Mouse (Mus musculus) common myeloid progenitor, adult 5-6 weeks (primary cell): ENCODE measurements around the gene Med12l. TPM values are rescaled to one million over a fixed set of nuclear protein-coding genes. Genes with fewer than 3 reads are reported as not detected.

Source experiments
- ATAC-seq: replicated peaks from 2 replicates; pipeline ENCODE4 v1.8.0; 2016; ENCODE audit warnings: low read depth, mild to moderate bottlenecking, moderate TSS enrichment, inconsistent platforms; ENCODE audit not compliant: poor library complexity, severe bottlenecking
- total RNA-seq: library from RNA; stranded (forward); fragments of 200-1000, 187-1606 nt; gene quantifications from 2 replicates; pipeline ENCODE4 v1.2.3, GENCODE M21; 2017

The Med12l gene
- total RNA-seq, 1 experiment from 2014 or later, result 12.6 TPM

DNA sequence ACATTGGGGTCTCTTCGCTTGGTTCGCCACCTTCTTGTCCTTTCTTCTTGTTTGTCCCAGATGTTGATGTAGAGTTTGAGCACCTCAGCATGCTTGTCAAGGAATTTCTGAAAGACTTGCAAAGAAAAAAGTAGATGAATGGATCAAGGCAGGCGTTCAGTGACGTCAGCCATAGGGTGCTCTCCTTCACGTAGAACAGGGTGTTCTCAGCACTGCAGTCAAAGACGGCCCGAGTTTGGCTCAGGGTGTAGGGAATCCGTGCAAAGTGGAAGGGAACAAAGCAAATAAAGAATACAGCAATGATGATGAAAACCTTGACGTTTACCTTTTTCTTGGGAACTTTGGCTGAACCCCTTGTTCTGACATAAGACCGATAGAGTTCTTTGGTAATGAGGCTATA, 211.6 kb downstream of the Med12l start:
- ATAC-seq, result no peak

GRCm38 (mm10) chr3:59219326-59219725, 213.7 kb downstream of the Med12l start:
- no peak for ATAC-seq

DNA sequence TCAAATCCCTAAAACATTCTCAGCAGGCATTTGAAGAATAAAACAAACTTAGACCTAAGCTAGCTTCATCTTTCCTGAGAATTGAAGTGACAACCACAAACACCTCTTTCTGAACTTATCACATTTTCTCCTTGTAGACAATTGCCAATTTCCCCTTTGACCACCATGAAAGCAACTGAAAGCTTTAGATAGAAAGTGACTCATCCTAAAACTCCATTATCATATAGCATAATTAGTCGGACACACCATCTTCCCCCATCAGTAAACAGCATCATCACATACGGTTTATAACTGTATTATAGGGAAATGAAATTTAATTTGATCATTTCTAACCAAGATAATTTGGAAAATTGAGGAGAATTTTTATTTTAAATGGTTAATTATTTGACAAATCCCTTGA, 216.7 kb downstream of the Med12l start:
- ATAC-seq, result no peak

GRCm38 (mm10) chr3:59225411-59225810, 219.8 kb downstream of the Med12l start:
- 0 out of 2 replicates have a peak, but pooled peaks have one; percentile 17 for ATAC-seq

DNA sequence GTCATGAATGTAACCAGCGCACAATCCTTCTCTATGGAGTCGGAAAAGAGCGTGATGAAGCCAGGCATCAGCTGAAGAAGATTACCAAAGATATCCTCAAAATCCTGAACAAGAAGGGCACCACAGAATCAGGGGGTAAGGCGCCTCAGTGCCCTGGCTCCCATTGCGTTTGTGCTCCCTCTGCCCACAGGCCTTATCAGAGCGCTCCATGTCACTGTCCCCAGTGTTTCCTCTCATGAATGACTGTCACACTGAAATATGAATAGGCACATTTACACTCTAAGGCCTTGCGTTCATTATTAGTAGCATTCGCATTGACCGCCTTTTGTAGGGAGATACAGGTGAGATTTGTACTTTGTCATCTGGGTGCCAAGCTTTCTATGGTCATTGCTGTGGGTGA, 222.1 kb downstream of the Med12l start:
- peak; percentile 73 for ATAC-seq

- peak; percentile 74 for ATAC-seq
Observed at GRCm38 (mm10) chr3:59228730-59229551, 223.3 kb downstream of the Med12l start.

GRCm38 (mm10) chr3:59230912-59231311, 225.3 kb downstream of the Med12l start:
- no peak for ATAC-seq

- peak; percentile 96 for ATAC-seq
Observed at GRCm38 (mm10) chr3:59234878-59235277, 229.3 kb downstream of the Med12l start.

DNA sequence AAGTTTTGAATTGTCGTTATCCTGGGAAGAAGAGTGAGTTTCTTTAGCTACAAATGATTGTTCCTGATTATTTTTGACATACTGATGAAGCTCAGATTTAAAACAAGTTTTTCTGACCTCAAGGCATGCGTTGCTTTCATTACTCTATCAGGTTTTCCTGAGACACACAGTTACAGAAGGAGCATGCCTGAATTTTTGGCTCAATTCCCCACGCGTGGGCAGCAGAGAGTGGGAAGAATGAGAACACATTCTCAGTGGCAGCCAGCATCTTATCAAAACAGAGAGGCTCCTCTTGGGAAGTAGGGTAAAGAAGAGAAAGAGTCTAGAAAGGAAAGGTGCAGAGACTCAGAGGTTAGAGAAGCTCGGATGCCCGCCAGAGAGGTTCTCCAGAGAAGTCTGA, 237.8 kb downstream of the Med12l start:
- ATAC-seq, result no peak

- ATAC-seq, result no peak
Observed at GRCm38 (mm10) chr3:59248031-59248430, 242.4 kb downstream of the Med12l start.

GRCm38 (mm10) chr3:59250454-59250853, 244.8 kb downstream of the Med12l start:
- ATAC-seq, result no peak

GRCm38 (mm10) chr3:59257740-59258664, 252.4 kb downstream of the Med12l start:
- ATAC-seq, result no peak

GRCm38 (mm10) chr3:59260745-59261144, 255.1 kb downstream of the Med12l start:
- ATAC-seq, result peak; percentile 89

DNA sequence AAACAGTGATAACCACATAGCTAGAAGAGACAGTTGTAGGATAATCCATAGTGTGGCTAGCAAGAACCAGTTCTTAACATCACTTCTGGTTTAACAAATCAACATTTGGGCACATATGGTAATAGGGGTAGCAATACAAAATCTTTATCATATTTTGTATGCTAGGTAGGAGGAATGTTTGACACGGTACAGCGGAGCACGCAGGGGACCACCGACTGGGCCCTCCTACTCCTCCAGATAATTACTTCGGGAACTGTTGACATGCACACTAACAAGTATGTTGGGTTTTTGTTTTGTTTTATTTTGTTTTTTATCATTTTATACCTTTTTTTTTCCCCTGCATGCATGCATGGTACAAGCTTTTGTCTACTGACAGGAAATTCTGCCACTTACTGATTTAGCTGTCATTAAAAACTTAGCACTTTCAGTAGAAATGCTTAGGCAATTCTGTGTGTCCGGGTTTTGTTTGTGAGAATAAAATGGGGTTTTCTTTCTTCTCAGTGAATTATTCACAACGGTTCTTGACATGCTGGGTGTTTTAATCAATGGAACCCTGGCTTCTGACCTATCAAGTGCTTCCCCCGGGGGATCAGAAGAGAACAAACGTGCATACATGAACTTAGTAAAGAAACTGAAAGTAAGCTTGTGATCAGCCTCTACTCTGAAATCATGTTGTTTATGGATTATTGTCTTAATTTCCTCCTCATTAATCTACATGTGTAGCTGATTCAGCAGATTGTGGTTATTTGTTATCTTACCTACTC, 256.3 kb downstream of the Med12l start:
- no peak for ATAC-seq

DNA sequence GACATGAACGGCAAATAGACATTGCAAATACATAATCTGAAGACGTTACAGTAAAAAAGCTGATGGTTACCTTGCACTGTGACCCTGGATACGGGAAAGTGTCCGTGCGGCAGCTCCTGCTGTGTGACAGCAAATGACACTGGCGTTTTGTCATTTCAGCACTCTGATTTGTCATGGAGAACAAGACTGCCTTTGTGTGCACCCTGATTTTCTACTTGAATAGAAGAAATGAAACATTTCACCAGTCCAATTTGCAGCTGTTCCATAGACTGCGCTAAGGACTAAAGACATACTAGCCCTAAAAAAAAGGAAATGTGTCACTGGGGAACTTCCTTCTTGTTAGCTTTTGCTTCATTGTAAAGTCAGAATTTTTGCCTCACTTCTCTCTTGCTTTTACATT, 257.1 kb downstream of the Med12l start, which contains the start of gene P2ry12:
Gene P2ry12, minus strand, starts transcription at position 168 of the 400 bp plus-strand sequence.
- peak; percentile 24; the same call in 1 of the 2 replicates for ATAC-seq

- no peak for ATAC-seq
Observed at GRCm38 (mm10) chr3:59263417-59263816, 257.8 kb downstream of the Med12l start.

- ATAC-seq, result no peak
Observed at GRCm38 (mm10) chr3:59263988-59264387, 258.4 kb downstream of the Med12l start.

DNA sequence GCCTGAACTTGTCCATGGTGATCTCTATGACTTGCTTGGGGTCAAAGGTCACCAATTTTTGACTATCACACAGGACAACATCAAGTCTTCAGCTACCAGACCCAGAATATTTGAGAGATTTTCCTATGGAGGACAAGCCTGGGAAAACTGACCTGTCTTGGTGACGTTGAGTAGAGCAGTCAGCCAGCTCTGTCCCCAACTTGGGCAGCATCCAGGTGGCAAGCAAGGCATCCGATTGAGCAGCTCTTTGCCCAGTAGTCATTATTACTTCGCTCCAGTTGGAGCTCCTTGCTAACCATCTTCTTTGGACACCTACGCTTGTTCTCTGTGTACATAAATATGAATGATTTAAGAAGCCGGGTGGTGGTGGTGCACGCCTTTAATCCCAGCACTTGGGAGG, 265.2 kb downstream of the Med12l start:
- no peak for ATAC-seq

DNA sequence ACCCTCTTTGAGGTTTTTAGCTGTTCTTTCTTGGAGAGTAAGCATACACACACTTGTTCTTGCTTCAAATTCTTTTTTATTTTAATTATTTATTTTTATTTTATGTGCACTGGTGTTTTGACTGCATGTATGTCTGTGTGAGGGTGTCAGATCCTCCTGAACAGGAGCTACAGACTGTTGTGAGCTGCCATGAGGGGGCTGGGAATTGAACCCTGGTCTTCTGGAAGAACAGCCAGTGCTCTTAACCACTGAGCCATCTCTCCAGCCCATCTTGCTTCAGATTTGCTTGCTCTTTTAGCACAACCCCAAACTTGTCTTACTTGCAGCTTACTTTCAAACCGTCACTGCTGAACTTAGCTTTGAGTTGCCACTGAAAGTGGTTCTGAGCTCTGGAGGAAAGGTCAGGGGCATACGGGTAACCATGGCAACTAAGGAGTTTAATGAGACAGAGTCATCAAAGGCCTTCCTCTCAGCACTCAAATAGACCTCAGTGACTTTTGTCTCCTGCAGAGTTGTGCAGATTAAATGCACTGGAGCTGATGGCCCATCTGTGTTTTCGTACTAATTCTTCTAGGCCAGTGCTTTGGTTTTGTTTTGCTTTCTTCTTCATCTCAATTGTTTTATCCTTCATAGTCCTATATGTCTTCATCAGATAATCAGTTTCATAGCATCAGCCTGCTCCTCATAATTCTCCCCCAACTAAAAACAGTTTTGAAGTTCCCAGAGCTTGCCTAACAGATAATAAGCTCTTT, 272.1 kb downstream of the Med12l start:
- ATAC-seq, result no peak

DNA sequence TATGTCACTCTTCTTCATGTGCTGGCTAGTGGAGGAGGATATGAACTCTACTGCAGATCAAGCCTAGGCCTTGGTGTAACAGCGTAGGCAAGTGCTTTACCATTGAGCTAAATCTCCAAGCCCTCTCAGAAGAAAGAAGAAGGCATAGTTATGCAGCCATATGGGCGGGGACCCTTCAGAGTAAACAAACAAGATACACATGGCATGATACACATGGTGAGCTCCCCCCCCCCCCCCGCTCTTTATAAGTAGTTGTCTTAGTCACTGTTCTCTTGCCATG, 272.6 kb downstream of the Med12l start:
- no peak for ATAC-seq
